Mouse (Mus musculus): ENCODE measurements around the gene Gm9767.

Gene Gm9767

DNA sequence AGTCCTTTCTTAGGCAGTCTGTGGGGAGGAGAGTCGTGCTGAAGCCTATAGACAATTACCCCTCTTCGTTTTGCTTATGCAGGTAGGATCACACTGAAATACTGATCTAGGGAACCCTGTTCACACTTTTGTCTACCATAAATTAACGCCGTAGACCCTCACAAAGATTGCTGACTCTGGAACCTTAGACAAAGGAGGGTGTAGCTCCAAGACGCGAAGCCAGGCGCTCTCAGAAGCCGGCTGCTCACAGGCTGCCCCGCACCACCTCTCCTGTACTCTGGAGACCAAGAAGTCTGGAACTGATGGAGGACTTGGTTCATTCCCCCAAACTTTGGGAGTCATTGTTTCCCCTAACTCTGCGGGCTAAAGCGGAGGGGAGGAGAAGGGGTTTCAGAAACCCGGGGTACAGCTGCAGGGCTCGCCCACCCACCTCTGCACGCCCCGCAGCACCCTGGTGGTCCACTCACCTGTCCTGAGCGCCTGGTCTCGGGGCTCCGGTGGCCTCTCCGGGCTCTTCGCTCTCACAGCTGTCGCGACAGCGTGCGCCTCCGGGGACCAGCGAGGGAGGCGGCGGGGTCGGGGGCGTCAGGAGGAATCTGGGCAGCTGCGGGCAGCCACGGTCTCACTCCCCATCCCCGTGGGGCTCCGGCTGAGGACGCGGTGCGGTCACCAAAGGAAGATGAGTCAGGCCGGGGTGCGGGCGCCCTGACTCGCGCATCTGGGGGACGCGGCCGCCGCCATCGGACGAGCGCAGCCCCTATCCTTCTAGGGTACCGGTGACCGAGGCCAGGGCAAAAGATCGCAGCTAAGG is at the start of gene Gm9767:
Gm9767 (plus strand) TSS at position 585 of the 811 bp plus-strand sequence.
- DNase-seq (ENCODE audit: low spot score) = peak; percentile 3

DNA sequence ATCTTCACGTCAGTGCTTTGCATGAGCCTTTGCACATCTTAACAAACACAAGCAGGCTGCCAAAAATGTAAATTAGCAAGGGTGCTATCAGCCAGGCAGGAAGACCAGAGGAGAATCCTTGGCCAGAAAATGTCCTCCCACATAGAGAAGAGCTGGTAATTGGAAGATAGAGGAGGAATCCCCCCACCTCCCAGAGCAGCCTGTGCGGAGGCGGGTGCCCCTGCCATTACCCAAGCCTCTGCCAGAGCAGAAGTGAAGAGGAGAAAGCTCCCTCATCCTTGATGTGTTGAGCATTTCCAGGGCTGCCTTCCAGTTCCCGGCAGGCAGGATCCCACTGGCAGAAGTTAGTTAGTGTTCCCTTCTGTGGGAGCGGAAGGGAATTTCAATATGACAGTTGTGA is 43.1 kb upstream of the Gm9767 start:
- no peak for DNase-seq (ENCODE audit: low spot score)

DNA sequence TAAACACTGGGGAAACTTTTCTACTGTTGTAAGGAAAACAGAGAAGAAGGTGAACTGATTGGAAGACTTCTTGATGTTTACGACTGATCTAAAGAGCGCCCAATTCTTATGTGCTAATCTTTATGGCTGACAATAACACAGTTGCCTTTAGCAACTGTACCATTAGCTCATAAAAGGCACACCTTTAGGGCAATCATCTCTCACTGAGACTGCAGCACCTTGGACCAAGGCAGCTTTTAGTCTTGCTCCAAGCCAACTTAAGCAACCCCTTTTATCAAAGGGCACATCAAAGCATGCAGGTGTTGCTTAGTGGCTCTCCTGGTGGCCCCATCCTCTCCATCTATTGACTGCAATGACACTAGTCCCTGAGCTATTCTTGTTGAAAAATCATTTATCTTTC is 26.9 kb upstream of the Gm9767 start:
- DNase-seq (ENCODE audit: low spot score) = no peak

DNA sequence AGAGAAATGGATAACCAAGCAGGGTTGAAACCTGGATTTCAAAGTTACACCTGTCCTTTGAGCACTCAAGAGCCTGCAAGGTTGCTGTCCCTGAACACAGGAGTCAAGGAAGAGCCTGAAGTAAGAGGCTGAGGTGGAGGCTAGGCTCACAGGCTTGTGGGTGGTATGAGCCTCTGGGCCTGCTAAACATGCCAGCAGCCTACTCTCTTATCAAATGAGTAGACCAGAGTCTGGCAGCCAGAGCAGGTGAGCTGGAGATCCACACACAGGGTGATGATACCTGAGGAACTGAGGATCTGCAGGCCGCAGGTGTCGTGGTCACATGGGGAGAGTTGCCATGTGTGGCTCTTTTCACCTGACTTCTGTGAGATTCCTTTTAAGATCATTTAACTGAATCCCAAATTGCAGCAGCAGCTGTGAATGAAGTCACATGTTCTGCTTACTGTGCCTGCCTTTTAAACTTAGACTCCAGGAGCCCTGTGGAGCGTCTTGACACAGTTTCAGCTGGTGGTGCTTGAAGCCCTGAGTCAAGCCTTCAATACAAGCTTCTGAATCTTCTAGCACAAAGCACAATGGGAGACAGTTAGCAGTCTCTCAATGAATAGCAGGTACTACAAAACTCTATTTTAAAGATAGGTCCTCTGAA is 18.3 kb upstream of the Gm9767 start:
- no peak for DNase-seq (ENCODE audit: low spot score)

DNA sequence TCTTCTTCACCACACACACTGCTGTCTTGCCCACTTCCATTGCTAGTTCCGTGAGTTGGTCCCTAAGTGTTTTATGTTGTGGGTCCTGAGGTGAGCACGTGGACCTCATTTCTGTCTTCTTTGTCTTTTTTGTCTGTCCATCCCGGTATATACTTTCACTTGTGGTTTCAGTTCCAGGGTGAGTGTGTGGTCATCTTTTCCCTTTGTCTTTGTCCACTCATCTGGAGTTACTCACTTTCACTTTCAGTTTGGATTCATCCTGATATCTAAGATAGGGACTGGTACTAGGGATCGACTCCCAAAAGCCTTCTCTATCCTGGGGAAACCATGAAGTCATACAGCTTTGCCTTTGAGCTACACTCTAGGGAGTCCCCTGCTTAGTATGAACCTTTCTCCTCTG is 15.0 kb upstream of the Gm9767 start:
- no peak for DNase-seq (ENCODE audit: low spot score)

DNA sequence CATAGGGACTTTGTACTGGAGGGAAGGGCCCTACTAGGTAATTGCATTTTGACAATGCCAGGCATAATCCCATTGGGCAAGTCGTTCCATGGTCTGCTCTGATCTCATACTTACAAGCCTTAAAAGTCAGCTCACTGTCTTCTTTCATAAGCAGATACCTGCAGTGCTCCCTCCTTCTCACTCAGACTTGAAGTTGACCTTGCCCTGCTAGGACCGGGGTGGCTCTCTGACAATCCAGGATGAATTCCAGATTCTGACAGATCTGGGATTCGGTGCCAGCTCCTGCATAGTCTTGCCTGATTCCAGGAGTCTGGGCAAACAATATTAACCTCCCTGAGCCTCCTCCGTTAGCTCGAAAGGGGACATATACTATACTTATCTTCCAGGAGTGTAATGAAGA is 6.1 kb upstream of the Gm9767 start:
- no peak for DNase-seq (ENCODE audit: low spot score)

DNA sequence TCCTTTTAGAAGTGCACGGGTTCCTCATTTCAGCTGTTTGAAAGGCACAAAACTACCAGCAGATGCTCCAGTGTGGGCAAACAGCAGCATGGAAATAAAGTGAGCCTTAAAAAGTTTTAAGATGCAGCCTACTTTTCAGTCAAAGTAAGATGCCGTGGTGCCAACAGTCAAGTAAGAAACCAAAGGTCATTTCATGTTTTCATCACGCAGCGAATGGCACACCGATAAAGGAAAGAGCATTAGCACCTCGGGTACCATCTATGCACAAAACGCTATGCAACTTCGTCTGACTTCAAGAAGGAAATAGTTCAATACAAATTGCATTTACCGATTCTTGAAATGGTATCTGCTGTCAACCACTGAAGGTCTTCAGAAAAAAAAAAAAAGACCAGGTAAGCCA is 1.1 kb upstream of the Gm9767 start:
- DNase-seq (ENCODE audit: low spot score) = no peak

DNA sequence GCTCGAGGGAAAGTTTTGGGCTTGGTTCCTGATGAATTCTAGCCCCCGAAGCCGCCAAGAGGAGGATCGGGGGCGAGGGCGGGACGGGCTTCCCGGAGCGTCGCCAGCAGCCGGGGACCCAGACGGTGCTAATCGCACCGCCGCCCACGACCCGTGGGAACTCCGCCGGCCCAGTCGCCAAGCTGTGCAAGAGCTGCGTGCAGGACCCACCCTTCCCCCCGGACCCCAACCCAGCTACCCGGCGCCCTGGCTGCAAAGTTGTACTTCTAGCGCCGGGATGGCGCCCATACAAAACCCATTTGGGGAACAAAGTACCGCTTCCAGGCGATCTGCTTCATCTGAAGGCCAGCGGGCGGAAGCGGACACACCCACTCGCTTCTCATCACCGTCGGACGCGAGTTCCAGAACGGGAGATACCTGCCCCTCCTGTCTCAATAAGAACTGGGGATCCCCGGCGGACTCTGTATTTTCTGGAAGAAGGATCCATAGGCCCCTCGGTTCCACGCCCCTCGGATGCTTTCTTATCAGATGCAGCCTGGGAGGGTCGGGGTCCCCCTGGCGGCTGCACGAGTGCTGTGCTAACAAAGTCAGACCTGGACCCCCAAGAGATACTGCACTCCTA is 577 bp downstream of the Gm9767 start, which contains the start of gene Tmem200a:
Tmem200a (minus strand) TSS at position 532 of the 622 bp plus-strand sequence.
- peak; percentile 36 for DNase-seq (ENCODE audit: low spot score)

DNA sequence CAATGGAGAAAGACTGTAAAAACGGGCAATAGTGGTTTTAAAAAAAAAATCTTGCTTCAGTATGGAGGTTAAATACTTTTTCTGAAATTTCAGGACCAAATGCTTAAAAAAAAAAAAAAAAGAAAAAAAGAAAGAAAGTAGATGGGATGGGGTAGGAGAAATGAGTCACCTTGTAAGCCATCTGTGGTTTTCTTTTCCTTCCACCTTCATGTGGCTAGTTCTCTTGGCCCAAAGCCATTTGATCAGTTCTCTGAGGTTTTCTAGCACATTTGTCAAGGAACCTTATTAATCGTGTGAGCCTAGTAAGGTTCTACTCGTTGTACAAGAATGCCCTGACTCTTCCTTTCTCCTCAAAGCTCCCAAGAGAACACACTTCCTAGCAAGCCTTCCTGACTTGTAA is 1.6 kb downstream of the Gm9767 start:
- no peak for DNase-seq (ENCODE audit: low spot score)

DNA sequence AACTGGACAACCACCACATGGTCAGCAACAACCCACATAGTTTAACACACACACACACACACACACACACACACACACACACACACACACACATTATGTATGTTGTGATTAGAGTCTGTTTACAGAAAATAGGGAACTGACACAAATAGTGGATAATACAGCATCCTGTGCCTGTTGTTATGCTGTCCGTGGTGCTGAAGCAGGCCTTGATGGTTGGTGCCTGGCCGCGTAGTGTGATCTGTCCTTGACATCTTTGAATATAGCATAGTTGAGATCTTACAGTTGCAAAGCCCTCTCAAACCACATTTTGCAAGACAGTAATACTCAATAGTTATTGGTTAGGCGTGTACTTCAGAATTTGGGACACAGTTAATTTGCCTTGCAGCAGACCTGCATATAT is 4.0 kb downstream of the Gm9767 start:
- no peak for DNase-seq (ENCODE audit: low spot score)

DNA sequence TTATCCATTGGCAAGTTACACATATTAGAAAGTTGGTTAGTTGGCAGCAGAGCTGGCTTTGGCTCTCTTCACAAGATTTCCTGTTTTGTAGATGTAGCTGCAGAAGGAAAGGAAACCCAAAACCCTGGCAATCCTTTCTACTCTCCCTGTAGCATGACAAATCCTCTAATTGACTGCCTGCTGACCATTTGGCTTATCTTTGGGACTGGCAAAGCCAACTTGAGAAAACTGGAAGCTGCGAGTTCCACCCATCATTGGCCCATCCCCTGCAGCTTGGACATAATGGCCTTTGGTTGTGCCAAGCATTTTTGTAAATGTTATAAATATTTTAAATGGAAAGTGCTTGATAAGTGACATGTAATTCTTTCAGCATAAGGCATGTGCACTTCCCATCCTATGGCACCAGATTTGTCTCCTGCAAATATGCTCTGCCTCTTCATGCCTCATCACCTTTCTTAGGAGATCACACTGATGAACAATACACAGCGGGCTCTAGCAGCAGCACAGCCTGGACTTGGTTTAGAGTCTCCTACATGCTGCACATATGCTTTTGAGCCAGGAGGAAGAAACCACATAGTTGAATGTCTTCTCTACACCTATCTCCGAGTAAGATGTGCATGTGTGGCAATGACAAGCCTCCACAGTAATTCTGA is 25.4 kb downstream of the Gm9767 start:
- DNase-seq (ENCODE audit: low spot score) = no peak

DNA sequence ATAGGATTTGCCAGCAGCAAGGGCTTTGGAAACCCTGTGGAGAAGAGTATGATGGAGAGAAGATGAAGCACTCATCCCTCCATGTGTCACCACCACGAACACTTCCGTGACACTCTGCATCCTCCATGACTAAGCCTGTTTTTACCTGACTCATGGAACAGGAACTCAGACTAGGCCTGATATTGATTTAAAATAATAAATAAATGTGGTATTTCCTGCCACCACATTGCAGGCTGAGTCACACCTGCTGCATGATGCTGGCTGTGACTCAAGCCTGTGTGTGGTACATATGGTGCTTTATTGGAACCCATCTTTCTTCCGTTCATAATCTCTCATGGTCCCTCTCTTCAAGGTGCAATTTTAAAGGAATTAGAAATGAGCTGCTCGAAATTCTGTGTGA is 36.4 kb downstream of the Gm9767 start:
- no peak for DNase-seq (ENCODE audit: low spot score)

DNA sequence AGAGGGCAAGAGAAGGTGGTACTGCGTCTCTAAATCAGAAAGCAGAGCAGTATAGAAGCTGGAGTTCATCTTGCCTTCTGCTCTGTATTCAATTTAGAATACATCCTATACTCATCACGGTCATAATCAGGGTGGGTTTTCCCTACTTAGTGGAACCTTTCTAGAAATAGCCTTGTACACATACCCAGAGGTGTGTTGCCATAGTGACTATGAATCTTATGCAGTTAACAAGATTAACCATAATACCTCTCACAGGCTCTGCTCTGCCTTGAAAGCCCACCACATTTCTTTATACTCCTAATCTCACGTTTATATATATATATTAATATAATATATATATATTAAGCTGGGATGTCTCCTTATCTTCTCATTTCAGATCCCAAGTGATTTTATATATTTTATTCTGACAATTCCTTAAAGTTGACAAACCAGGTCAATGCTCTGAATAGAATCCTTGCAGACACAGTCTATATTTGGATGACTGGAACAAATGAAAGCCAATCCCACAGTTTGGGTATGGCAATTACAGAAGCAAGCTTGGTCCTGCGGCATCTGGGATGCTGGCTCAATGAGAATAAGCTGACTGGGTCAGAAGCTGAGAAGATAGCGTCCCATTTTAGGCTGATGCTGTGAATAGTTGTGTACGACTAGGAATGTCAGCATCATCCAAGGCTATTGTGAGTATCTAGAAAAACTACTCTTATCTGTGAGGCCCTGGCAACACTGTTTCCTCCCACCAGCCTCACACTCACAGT is 41.2 kb downstream of the Gm9767 start:
- no peak for DNase-seq (ENCODE audit: low spot score)

DNA sequence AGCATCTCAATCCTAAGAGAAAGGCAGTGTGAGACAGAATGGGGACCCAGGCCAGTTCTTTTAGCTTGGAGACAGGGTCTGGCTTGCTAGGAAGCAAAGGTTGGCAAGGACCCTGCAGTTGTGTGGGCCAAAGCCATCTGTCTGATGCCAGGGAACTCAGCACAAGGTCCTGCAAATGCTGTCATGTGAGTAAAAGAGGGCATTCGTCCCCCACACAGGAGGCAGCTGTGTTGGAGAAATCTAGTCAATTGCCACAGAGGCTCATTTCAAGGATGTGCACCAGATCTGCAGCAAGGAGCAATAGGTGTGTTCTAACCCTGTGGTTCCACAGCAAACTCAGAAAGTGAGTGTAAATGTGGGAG is 41.7 kb downstream of the Gm9767 start:
- DNase-seq (ENCODE audit: low spot score) = no peak
